Mouse (Mus musculus): ENCODE results near the gene Ccndbp1.
"Not testable (repeated sequence)": the region's sequence is repeated elsewhere in the genome, so short reads cannot be mapped to it uniquely, and the experiment has no call there.

The Ccndbp1 gene

DNA sequence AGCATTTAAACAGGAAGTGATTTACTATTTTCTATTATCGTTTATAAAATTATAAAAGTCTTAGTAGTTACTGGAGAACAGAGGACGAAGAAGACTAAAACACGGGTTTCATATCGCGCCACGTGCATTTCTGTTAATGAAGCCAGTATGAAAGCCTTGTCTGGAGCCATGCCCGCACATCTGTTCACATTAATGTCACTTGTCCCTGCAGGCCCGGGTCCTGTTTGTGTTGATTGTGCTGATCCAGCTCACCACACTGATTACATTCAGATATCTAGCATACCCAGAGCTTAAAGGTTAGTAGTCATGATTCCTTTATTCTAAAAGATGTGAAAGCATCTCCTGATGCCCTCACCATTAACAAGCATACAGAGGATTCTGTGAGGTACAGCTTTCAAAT is 9.3 kb upstream of the Ccndbp1 start:
- no peak for DNase-seq (ENCODE audit: low read depth in 1 of 2, low spot score in 2 of 2)

DNA sequence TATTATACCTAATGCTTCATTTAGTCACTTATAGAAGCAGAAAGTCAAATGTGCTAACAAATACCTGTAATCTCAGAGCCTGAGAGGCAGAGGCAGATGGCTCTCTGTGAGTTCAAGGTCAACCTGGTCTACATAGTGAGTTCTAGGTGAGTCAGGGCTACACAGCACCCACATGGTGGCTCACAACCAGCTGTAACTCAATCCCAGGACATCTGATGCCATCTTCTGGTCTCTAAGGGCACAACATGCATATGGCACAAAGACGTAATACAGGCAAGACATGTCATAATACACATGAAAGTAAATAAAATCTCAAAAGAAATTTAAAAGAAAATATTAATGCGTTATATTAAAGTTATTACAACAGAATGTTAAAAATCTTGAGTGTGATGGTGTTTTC is 4.6 kb upstream of the Ccndbp1 start:
- no peak for DNase-seq (ENCODE audit: low read depth in 1 of 2, low spot score in 2 of 2)

DNA sequence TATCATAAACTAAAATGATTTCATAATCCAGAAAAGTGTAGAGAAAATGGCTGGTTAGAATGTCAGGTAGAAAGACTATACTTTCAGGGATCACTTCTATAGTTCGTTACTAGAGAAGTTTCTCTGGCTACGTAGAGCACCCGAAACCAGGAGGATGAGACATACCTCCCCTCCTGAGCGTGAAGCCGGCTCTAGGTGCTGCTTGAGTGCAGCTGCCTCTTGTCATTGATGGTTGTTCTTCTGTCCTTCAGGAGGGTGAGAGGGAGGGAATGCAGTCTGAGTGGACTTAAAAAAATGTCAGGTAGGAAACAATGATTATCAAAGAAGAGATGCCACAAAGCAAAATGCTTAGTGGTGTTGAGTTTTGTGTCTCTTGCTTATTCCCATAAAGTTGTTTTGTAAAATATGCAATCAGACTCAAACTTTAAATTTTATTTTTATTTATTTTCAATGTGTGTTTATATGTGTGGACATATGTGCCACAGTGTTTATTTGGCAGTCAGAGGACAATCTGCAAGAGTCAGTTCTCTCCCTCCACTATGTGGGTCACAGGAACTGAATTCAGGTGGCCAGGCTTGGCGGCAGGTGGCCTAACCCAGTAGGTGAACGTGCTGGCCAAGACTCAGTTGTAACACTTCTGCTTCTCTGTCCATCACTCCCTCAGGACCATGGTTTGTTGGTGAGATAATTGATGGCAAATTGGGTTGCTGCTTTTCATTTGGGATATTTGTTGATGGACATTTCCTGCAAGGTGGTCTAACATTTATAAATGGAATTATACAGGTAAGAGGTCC is 4.0 kb upstream of the Ccndbp1 start:
- DNase-seq (ENCODE audit: low read depth in 1 of 2, low spot score in 2 of 2): no peak

DNA sequence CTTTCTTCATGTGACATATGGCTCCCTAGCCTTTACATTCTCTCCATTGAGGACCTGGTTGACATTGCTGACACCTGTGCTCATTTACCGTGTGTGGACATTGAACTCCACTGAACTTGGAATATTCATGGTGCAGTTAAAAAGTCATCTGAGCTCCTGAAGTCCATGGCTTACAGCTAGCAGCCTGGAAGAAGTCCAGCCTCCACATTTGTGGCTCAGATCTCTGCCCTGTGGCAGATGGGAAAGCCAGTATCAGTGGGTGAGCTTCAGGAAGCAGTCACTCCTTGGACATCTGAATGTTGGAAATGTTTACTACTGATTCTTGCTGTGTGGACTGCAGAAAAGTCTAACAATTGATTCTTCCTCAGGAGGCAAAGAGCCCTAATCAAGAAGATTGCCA is 1.2 kb upstream of the Ccndbp1 start:
- DNase-seq (ENCODE audit: low read depth in 1 of 2, low spot score in 2 of 2): no peak

DNA sequence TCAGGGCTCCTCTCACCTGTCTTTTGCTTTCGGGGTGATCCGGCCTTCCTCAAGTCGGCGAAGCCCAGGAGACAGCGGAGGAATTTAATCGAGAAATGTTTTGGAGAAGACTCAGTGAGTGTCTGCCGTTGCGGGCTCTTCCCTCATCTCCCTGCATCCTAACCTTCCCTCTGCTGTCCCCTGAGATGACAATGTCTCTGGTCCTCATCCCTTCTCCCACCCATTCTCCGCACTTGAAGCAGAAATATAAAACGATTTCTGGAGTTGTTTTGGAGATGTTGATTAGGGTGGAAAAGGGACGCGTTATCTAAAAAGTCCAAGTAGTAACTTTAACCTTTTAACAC is 433 bp downstream of the Ccndbp1 start:
- no peak for DNase-seq (ENCODE audit: low read depth in 1 of 2, low spot score in 2 of 2)

DNA sequence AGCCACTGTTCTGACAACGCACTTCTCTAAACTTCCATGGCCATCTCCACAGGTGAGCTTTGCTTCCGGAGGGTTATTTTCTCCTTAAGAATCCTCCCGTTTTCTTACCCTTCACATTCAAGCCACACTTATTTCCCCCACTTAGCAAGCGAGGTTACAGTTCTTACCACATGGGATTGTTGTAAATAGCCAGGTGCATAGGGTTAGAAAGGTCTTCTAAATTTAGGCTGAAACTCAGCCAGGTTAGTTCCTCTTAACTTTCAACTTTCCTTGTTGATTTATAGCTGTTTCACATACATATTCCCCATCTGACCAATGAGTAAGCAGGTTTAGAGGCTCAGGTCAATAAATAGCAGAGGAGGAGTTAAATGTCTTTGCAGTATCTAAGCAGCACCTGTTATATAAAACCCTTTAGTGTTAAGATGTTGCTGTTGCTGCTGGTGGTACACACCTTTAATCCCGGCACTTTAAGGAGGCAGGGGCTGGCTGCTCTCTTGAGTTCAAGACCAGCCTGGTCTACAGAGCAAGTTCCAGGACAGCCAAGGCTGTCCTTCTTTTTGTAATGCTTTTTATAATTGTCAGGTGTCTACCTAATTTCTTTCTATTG is 971 bp downstream of the Ccndbp1 start:
- no peak for DNase-seq (ENCODE audit: low read depth in 1 of 2, low spot score in 2 of 2)

DNA sequence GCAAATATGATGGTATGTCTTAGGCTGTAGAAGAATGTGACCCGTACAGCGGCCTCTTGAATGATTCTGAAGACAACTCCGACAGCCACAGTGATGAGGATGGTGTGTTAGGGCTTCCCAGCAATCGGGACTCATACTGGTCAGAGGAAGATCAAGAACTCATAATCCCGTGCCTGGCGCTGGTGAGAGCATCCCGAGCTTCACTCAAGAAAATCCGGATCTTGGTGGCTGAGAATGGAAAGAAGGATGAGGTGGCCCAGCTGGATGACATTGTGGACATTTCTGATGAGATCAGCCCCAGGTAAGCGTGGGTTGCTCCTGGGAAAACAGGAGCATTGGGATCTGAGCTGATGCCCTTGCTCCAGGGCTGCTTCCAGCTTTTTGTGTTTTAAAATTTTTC is 4.5 kb downstream of the Ccndbp1 start:
- no peak for DNase-seq (ENCODE audit: low read depth in 1 of 2, low spot score in 2 of 2)

DNA sequence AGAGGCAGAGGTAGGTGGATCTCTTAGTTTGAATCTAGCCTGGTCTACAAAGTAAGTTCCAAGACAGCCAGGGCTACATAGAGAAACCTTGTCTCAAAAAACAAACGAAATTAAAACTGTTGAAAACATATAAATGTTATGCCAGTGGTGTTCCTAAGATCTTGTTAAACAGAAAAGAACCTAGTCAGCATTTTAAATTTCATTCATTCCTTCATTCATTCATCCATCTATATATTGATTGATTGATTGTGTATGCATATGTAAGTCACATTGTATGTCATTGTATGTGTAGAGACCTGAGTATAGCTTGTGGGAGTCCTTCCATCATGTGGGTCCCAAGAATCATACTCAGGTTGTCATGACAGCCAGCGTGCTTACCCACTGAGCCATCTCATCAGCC is 7.3 kb downstream of the Ccndbp1 start:
- DNase-seq (ENCODE audit: low read depth in 1 of 2, low spot score in 2 of 2): no peak

DNA sequence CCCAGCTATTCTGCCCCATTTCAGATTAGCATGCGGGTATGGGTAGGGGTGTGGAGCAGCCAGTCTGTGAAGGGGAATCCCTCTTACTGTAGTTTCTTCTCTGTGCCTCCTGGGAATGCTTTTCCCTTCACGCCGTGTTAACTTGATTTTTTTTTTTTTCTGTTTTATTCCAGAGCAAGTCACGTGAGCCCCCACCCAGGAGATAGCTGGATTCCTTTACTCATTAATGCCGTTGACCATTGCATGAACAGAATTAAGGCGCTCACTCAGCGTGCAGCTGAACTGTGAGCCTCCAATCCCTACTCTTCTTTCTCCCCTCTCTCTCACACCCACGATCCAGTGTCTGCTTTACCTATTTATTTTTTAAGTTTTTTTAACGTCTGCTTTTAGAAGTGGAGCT is 8.0 kb downstream of the Ccndbp1 start:
- DNase-seq (ENCODE audit: low read depth in 1 of 2, low spot score in 2 of 2): no peak

DNA sequence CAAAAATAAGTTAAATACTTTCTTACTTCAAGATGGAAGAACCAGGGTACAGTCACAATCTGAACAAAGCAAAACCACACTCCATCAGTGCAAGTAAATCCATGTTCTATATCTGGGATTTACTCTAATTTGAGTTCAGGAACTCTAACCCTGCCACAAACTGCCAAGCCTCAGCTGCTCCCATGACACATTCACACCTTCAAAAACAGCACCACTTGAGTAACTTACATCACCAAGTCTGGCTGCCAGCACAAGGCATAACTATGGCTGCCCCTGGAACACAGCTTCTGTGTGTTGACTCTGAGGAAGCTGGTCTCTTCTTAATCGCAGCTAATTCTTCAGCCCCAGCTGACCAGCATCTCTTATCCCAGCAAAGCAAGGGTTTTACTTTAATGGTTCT is 8.9 kb downstream of the Ccndbp1 start:
- no peak for DNase-seq (ENCODE audit: low read depth in 1 of 2, low spot score in 2 of 2)

DNA sequence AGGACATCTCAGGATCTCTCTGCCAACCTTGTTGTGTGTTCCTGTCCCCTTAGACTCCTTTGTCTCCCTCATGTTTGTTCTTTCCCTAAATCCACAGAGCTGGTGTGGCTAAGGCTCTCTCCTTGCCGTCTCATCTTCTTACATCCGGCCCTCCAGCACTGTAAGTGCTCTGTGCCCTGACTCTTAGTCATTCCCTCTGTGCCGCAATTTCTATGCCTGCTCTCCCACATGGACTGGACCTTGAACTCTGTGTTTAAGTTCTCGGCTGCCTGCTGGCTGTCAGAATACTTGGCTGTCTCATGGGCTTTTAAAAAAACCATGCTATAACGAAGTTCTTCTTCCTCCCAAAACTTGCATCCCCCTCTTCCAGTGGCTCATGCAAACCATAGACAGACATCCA is 14.7 kb downstream of the Ccndbp1 start:
- no peak for DNase-seq (ENCODE audit: low read depth in 1 of 2, low spot score in 2 of 2)

DNA sequence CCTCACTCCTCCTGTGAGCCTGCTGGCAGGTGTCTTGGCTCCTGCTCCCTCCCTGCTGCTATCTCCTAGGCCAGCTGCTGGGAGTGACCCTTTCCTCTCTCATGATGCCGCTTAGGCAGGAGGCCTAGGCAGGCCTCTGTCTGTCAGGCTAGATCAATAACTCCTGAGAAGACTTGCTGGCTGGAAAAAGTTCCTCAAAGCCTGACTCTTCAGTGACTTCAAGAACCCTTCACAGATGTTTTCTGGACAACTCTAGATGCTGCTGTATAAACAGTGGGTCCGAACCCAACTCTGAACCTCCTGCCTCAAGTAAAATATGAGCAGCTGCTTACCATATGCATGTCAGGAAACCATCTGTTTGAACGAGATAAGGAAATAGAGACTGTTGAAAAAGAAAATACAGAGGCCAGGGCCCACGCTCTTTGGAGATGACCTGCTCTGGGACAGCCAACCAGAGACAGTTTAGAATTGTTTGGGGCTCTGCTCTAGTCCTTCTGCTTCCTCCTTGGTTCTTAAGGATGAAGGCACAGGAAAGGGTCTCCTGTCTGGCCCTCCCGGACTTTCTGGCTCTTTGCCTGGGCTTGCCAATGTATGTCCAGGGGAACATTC is 28.6 kb downstream of the Ccndbp1 start, which contains the start of gene Epb42:
Gene Epb42, minus strand, starts transcription at position 340 of the 609 bp plus-strand sequence.
- no peak for DNase-seq (ENCODE audit: low read depth in 1 of 2, low spot score in 2 of 2)

DNA sequence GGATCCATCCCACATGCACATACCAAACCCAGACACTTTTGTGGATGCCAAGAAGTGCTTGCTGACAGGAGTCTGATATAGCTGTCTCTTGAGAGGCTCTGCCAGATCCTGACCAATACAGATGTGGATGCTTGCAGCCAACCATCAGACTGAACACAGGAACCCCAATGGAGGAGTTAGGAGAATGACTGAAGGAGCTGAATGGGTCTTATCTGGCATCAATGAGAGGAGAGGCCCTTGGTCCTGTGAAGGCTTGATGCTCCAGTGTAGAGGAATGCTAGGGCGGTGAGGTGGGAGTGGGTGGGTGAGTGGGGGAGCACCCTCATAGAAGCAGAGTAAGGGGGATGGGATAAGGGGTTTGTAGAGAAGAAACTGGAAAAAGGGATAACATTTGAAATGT is 30.6 kb downstream of the Ccndbp1 start:
- not testable (repeated sequence) for DNase-seq (ENCODE audit: low read depth in 1 of 2, low spot score in 2 of 2)

DNA sequence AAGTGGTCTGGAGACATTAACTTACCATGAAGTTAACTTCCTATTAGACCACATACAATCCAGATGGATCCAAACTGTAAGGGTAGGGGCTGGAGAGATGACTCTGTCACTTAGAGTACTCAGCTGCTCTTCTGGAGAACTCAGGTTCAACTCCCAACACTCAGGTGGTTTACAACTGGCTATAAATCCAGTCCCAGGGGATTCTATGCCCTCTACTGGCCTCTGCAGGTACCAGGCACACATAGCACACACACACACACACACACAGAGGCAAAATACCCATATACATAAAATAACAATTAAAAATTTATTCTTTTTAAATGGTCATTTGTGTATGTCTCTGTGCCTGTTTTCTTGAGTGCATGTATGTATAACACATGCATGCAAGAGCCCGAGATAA is 31.2 kb downstream of the Ccndbp1 start:
- no peak for DNase-seq (ENCODE audit: low read depth in 1 of 2, low spot score in 2 of 2)

DNA sequence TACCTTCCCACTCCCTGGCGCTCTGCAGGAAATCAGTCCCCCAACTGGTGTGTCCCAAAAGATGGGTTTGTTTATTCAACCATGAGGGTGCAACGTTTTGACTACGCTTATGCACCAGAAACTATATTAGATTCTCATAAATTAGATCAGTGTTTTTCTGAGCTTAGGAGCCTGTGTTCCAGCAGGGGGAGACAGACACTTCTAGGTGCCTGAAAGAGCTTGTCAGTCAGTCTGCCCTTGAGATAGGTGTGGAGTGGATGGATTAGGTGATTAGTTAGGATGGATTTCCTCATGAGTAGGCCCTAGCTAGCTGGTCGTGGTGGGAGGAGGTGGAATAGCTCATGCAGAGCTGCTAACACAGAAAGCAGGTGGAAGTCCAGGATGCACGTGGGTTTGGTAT is 32.9 kb downstream of the Ccndbp1 start:
- DNase-seq (ENCODE audit: low read depth in 1 of 2, low spot score in 2 of 2): no peak

DNA sequence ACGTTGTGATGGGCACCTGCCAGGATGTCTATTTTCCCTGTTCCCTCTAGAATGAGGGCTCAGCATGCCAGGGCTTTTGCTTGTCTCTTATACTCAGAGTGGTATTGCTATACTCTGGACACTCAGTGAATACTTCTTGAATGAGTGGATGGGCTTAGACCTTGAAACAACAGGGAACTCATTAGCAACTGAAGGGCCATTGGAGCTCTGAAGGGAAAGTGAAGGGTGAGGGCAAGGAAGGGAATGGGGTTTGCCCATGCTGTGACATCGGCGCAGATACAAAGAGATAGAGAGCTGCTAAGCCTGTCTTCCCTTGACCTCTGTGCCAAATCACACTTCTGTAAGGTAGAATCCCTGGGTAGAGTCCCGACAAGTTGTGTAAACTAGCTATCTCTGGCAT is 37.5 kb downstream of the Ccndbp1 start:
- DNase-seq (ENCODE audit: low read depth in 1 of 2, low spot score in 2 of 2): no peak

DNA sequence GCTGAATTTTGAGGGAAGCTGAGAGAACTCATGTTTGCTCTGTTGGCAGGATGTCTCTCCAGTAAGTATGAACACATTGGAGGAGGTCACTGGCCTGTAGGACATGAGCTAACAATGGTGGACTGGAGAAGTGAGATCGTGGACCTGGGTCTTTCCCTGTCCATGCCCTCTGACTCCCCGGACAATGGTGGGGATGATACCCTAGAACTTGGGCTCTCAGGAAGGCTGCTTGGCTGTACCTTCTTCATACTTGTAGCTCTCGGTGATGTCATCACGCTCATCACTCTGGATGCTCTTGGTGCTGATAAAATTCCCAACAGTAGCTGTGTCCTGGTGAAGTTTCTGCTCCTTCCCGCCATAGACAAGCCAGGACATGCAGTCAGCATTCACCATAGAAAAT is 44.0 kb downstream of the Ccndbp1 start:
- no peak for DNase-seq (ENCODE audit: low read depth in 1 of 2, low spot score in 2 of 2)

DNA sequence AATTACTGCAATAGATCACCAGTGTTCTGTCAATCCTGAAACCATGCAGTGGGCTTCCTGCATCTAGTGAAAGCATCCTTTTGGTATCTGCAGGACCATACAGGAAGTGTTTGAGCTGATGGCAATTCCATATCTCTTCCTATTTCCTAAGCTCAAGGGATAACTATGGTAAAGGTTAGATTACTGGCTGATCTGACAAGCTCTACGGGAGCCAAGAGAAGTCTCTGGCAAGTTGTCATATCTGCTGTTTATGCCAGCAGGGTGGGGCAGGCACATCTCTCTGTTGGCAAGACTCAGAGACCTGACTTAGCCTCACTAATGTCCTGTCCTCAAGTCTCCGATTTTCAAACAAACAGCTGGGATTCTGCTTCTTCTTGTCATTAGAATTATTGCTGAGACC is 45.9 kb downstream of the Ccndbp1 start:
- DNase-seq (ENCODE audit: low read depth in 1 of 2, low spot score in 2 of 2): no peak

DNA sequence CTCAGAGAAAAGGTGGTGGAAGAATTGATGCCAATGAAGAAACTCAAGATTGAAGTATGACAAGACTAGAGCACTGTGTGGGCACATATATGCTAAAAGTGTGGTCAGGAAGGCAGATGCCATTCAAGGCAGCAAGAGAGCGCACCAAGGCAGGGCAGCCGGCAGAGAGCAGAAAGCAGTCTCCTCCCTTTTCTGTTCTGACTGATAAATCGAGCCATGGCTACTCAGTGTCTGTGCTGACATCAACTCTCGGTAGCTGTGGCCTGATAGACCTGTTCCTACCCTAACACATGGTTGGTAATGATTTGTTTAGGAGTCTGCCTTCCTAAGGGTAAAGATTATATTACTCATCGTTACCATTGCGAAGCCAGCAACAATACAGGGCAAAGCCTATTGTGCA is 47.7 kb downstream of the Ccndbp1 start:
- DNase-seq (ENCODE audit: low read depth in 1 of 2, low spot score in 2 of 2): no peak

DNA sequence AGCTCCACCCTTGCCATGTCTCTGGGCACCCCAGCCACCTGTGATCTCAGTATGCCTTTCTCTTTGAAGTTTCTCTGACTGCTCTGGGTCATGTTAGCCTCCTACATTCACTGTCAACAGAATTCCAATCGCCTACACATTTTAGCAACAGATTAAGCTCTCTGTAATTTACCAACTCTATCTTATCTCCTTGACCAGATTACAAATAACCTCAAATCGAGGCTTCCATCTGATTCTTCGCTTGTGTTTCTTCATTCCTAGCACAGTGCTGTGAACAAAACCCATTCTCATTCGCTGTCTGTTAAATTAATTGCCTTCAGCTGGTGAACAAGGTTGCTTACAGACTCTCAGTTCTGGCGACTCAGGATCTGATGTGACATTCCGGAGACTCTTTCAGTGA is 49.8 kb downstream of the Ccndbp1 start:
- DNase-seq (ENCODE audit: low read depth in 1 of 2, low spot score in 2 of 2): no peak

DNA sequence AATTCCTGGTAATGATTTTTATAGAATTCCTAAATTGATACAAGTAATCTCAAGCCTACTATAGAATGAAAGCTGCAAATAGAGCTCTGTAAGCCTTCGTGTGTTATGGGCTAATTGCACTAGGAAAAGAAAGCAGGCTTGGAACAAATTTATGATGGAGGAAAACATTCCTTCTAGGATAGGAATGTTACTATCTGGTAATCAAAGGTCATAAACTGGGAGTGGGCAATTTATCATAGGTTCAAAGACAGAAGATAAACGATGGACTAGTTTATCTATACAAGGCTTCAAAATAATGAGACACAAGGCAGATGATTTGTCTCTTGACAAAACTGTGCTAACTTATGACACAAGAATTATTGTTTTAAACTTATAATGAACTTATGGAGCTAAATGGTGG is 53.1 kb downstream of the Ccndbp1 start:
- no peak for DNase-seq (ENCODE audit: low read depth in 1 of 2, low spot score in 2 of 2)

All from monocyte, adult 2 months (primary cell).